Mouse (Mus musculus): Measurements from ENCODE around the gene Trim65.
"Not testable (repeated sequence)": the region's sequence is repeated elsewhere in the genome, so short reads cannot be mapped to it uniquely, and the experiment has no call there.

Trim65 gene

DNA sequence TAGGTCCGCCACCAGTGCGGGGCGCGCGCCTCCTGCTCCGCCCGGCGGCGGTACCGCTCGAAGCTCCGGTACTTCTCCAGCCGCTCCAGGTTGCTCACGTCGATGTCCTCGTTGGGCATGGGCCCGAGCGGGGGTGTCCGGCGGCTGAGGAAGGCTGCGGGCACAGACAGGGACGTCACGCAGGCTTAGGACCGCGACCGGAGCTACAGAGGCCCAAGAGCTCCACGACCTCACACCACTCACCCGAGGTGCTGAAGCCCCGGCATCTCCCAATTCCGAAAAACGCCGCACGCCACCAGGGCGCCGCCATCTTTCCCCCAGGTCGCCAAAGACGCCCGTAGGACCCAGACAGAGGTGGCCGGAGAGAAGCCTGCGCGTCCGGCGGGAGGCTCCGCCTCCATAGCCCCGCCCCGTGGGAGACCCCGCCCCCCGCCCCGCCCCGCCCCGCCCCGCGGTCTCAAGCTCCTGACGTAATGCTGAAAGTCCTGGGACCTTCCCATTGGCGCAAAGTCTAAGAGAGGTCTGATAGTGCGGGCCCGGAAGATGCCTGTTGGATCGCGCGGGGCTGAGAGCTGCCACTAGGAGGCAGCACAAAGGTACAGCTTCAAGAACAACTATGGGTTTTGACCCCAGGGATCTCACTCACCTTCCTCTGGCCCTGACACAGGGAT is 7.7 kb upstream of the Trim65 start, which contains the start of gene Mrpl38:
TSS of gene Mrpl38 (minus strand) at position 401 of the 671 bp plus-strand sequence.
- peak; percentile 99 for DNase-seq (ENCODE audit: low read depth, low spot score)

DNA sequence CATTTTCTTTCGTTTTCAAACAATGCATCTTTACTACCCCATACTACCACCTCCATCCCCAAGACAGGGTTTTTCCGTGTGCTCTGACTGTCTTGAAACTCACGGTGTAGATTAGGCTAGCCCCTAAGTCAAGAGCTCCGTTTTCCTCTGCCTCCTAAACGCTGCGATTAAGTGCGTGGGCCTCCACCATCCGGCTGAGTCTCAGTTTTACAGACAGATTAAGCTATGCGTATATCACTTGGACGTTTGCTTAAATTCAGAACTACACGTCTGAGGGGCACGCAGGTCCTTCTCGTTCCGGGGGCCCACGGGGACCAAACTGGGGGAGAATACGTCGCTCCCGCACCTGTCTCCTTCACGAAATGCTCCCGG is 7.2 kb upstream of the Trim65 start:
- DNase-seq (ENCODE audit: low read depth, low spot score) = no peak

DNA sequence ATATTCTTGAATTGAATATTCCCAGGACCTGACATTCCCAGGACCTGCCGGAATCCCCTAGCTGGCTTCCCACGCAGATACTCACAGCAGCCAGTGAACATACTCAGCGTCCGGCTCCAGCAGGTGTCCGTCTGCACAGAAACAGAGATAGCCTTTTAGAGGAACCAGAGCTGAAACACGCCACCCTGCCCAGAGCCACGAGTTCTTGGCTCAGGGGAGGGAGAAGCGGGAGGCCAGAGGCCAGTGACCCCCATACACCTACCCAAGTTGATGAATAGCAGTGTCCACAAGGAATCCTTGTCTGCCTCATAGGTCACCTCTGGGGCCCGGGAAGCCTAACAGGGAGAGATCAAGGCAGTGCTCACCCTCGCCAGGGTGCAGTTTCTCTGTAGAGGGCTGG is 3.2 kb upstream of the Trim65 start:
- no peak for DNase-seq (ENCODE audit: low read depth, low spot score)

DNA sequence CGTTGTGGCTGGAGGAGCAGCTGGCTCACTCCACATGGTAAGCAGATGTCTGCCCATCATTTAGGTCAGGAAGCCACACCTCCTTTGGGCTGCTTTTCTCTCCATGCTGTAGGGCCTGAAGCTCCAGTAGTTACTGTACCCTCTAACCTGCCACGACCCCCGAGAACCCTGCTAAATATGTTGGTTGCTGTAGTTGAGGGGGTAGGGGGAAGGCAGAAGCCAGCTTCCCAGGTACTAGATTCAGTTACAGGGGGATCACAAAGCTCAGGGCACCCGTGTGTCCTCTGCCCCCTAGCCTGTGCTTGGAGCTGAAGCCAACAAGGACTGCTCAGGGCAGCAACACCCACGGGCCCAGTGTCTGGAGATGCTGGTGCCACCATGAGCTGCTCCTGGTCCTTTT is 2.6 kb upstream of the Trim65 start:
- DNase-seq (ENCODE audit: low read depth, low spot score) = no peak

DNA sequence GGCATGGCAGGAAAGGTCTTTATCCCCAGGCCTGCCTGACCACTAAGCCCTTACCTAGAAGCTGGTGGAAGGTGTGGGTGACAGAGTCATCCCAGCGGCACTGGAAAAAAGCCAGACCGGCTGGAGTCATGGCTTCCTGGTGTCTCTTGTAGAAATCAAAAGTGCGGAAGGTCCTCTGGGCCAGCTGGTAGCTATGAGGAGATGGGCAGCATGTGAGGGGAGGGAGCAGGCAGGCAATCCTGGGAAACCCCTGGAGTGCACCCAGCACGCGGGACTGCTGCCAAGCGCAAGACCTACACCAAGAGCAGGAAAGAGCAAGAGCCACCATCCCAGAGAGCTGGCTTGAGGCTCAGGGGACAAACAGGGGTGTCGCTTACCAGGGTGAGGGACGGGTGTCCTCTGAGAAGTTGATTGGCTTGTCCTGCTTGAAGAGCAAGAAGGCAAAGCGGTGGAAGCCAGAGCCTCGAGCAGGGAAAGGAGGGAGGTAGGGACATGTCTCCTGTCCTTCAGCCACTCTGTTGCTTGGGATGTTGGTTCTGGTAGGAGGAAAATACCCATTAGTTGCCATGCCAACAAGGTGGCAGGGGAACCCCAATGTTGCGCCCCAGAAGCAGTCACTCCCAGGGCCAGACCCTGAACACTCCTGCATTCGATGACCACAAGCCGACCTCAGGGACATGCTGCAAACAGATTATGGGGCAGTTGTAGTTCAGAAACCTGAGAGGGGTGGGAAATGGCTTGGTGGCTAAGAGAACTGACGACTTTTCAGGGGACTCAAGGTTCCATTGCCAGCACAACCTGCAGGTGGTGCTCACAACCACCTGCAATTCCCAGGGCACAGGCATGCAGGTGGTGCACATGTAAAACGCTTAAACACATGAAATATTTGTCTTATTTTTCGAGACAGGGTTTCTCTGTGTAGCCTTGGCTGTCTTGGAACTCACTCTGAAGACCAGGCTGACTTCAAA is 1.7 kb upstream of the Trim65 start:
- no peak for DNase-seq (ENCODE audit: low read depth, low spot score)

DNA sequence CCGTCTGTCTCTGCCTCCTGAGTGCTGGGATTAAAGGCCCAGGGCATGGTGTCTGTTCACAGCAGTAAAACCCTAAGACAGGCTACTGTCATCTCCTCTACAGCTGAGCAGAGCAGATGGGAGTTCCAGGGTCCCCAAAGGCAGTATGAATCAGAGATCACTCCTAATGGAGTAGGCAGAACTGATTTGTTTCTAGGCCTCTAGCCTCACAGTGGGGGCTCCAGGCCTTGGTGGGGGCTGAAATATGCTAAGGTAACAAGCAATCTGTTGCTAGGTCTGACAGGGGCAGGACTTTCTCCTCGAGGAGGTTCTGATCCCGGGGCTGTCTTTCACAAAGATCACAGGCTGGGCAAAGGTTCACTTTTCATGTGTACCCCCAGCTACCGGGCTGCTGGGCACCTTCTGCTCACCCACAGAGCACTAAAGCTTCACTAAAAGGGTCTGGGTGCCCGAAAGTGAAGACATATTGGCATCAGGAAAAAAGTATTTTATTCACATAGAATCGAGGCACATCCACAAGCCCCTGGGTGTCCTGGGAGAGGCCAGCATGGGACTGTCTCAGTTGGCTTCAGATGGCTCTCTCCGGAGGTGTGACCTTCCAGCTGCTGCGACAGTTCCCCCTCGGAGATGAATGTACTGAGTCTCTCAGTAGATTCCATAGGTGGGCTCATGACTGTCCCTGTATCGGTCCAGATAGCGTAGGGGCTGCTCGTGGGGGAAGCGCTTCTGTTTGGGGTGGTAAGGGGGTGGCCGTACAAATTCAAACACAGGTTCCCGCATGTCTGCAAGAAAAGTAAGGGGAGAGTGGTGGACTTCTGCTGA is 632 bp upstream of the Trim65 start:
- DNase-seq (ENCODE audit: low read depth, low spot score) = no peak

DNA sequence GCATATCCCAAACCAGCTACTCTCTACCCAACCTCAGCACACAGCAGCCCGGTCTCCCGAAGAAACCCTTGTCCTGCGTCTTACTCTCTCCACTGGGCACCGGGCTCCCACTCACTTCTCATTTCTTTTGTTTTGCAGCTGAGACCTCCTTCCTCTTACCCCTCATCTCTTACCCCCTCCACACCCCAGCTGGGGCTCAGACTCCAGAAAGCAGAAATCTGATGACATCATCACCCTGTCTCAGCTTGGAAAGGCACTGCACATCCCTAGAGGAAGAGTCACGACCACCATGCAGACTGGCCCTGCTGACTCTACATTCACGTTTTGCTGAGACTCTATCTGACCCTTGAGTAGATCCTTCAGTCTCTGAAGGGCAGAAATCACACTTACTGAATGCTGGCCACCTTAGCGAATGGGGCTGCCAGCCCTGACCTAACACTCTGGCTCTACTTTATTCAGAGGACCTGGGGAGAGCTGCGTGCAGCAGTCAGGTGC is 888 bp downstream of the Trim65 start:
- DNase-seq (ENCODE audit: low read depth, low spot score) = no peak

DNA sequence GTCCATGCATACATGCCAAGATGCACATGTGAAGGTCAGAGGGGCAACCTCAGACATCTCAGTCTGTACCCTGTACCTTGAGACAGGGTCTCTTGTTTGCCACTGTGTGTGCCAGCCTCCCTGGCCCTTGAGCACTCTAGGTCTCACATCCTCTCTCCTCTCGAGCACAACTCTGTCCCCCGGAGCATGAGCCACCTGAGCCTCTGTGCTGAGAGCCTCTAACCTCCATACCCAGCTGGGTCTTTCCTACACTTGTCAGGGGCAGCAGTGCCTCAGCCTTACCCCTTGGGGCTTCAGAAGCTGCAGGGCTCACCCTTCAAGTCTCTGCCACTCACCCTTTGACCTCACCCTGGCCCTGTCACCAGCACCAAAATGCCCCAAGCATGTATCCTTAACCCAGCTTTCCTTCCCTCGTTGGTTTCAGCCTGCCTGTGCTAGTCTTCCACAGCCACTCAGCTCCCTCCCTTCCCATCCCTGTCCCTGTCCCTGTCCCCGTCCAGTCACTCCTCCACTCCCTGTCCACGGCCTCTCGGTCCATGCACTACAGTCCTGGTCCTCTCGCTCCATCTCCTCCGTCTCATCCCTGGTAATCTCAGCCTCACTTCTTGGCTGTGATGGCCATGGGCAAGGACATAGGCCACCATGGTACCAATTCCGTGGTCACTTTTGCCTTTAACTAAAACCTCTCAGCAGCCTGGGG is 1.7 kb downstream of the Trim65 start:
- no peak for DNase-seq (ENCODE audit: low read depth, low spot score)

DNA sequence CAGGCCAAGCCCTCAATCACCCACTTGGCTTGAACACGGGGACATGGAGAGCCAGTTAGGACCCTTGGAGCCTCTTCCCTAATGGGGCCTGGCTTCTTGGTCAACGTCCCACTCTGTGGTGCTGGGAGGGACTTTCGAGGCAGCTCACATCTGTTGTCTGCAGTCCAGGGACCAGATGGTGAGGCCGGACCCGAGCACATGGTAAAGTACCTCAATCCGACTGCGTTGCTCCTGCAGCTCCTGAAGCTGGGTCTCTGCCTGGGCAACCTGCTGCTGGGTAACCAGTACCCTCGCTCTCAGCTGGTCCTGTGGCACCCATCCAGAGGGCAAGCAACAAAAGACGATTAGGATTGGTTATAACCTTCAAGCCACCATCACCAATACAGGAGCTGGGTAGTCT is 2.9 kb downstream of the Trim65 start:
- no peak for DNase-seq (ENCODE audit: low read depth, low spot score)

DNA sequence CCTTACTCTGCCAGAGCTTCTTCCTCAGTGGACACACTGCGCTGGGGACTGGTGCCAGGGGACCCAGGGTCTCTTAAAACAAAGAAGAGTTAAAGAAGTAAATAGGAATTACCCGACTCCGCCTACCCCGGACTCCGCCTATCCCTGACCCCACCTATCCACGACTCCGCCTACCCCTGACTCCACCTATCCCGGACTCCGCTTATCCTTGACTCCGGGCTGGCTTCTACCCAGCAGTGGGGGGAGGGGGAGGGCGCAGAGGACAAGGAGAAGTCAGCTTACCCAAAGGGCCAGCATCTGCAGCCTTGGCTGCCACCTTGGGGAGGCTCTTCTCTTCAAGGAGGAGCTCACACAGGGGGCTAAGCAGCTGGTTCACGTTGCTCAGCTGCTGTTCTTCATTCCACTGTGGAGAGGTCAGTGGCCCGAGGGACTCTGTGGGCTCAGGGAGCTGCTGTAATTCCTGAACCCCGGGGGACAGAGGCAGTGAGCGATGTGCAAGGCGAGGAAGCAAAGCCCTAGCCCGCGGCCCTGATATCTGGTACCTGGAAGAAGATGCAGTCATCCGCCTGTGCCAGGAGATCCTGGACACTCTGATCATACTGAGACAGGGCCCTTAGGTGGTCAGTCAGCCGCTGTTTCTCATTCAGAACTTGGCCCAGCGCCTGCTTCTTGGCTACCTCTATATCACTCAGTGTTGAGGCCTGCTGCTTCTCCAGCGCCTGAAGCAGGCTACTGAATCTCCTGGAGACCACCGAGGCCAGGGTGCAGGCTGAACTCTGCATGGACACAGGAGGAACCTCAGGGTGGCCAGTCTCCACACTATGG is 3.6 kb downstream of the Trim65 start, which contains the start of gene Trim47:
TSS of gene Trim47 (minus strand) at position 55 of the 825 bp plus-strand sequence.
- DNase-seq (ENCODE audit: low read depth, low spot score) = peak; percentile 87

DNA sequence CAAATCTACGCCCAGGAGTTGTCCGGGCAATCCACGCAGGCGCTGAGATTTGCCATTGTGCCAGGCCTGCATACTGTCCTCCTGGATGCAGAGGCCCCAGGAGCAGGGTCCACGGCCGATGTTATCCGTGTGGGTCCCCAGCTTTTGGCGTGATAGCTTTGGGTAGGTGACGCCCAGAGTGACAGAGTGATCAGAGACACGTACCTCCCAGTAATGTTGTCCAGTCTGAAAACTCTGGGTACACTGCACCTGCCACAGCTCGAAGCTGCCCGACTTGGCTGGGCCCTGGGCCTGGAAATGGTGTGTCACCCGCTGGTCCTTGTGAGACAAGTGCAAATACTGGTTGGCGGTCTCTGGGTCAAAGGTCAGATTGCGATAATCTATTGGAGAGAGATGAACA is 4.7 kb downstream of the Trim65 start:
- no peak for DNase-seq (ENCODE audit: low read depth, low spot score)

DNA sequence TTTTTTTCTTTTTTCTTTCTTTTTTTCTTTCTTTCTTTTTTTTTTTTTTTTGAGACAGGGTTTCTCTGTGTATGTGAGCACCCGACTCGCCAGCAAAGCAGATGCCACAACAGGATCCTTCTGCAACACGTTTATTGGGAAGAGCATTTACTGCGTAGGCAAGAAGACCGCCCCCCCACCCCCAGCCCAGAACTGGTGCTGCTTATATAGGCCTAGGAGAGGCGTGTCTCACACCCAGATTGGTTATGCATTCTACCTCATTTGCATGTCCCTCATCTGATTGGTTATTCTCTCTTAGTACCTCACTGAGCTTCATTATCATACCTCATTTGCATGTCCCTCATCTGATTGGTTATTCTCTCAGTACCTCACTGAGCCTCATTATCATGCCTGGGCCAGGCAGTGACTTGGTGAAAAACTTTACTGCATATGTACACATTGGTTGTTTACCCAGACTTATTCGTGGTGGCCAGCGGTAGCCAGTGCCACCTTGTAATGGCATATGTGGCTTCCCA is 9.1 kb downstream of the Trim65 start:
- DNase-seq (ENCODE audit: low read depth, low spot score) = not testable (repeated sequence)

DNA sequence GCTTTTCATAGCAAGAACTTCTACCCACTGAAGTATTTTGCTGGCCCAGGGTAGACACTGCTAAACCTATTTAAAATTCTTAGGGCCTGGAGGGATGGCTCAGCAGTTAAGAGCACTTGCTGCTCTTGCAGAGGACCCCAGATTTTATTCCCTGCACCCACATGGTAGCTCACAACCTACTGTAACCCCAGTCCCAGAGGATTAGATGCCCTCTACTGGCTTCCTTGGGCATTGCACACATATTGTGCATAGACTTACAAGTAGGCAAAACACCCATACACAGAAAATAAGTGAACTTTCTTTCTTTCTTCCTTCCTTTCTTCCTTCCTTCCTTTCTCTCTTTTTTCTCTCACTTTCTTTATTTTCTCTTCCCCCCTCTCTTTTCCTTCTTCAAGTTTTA is 13.1 kb downstream of the Trim65 start:
- DNase-seq (ENCODE audit: low read depth, low spot score) = peak; percentile 79

DNA sequence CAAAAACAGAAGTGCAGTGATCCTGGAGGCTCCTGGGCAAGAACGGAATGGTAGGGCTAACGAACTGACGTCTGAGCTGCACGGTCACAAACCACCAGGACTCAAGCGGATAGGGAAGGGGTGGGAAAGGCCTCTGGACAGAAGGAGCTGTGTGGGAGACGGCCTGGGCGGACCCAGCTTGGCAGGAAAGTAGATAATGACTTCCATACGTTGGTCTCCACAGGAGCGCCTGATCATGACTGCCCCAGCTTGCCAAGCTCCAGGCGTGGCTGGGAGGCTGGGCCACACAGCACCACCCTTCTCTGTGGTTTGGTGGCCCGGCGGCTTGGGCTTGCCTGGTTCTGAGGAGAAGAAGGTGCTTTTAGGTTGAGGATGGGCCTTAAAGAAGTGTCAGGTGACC is 13.7 kb downstream of the Trim65 start:
- no peak for DNase-seq (ENCODE audit: low read depth, low spot score)

DNA sequence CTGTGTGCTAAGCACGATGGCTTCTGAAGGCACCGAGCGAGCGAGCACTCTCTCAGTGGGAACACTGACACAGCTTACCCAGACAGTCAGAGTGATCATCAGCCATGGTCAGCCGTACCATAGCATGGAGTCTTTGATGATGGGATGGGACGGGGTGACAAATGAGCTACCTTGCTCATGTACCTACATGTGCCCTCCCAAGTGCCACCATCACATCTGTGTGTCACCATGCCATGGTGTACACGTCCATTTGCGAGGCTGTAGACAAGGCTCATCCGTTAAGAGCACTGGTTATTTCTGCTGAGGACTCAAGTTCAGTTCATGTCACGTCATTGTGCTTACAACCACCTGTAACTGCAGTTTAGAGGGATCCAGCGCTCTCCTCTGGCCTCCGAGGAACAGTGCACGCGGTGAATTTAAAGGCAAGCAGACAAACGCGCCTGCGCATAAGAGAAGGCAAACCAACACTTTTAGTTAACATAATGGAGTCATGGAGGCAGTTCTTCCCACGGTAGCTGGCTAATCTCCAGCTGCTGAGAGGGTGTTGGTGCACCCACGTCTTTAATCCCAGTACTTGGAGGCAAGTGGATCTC is 19.2 kb downstream of the Trim65 start:
- no peak for DNase-seq (ENCODE audit: low read depth, low spot score)

DNA sequence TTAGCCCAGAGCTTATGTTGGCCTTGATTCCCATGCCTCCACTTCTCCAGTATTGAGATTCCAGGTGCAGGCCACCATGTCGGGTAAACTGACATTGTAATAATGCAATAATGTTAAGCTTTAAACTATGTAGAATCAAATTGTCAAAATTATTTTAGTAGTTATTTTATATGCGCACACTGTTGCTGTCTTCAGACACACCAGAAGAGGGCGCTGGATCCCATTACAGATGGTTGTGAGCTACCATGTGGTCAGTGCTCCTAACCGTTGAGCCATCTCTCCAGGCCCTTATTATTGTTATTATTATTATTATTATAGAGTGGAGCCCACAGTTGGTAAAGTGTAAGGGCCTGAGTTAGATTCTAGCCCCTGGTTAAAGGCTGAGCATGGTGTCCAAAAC is 19.9 kb downstream of the Trim65 start:
- DNase-seq (ENCODE audit: low read depth, low spot score) = no peak

DNA sequence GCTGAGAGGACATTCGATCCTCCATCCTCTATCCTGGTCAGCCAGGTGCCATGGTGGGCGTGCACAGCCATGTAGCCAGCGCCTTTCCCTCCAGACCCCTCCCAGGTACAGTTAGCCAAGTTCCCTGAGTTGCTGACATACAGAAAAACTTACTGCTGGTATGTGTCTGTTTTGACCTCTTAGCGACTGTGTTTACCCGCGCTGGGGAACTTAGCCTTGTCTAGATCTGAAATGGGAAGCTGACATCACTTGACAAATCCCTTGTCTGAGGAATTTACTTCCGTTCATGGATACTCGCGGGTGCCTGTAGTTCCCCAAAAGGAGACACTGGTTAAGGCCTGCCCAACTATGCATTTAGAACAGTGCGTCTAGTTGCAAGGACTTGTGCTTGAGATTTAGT is 20.4 kb downstream of the Trim65 start:
- DNase-seq (ENCODE audit: low read depth, low spot score) = no peak

DNA sequence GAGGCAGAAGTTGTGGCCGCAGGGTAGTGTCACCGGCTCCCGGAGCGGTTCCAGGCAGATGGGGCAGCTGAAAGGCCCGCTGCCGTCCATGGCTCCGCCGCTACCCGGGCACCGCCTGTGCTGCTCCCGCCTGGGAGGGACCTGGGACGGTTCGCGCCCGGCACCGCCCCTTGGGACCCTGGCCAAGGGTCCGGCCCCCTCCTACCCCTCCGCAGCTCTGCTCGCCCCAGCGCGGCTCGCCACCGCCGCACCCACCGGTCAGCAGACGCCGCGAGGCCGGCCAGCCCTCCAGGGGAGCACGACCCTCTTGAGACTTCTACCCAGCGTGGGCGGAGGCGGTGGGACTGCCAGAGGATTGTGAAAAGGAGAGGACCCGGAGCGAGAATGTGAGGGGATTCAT is 20.8 kb downstream of the Trim65 start:
- DNase-seq (ENCODE audit: low read depth, low spot score) = no peak

DNA sequence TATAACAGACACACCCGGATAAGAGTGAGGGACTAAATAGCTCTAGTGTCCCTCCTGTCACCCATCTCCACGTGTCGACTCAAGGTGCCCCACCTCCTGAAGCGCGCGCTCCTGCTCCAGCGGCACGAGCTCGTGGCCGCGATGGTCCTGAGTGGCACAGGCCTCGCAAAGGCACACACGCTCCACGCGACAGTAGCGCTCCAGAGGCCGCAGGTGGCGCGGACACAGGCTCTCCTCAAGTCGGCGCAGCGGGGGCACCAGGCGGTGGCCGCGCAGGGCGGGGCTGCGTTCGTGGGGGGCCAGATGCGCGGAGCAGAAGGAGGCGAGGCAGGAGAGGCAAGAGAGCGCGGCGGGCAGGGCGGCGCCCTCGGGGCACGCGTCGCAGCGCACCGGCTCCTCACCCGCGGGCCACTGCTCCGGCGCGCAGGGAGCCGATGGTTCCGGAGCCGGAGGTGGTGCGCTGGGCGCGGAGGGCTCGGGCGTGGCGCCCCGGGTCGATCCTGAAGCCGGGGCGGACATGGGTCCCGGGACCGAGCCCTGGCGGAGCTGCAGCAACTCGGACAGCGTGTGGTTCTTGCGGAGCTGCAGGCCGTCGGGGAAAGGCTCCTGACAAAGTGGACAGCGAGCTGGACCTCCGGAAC is 21.4 kb downstream of the Trim65 start:
- no peak for DNase-seq (ENCODE audit: low read depth, low spot score)

Data from ES-CJ7 (cell line).